Mouse (Mus musculus) bone marrow macrophage, adult 2 months (primary cell): Measurements from ENCODE around the gene Olfr172.

ENCODE experiments used
- CTCF ChIP-seq: IDR thresholded peaks from 2 replicates; pipeline ENCODE4 v1.5.1; 2012; ENCODE audit warnings: low read depth, mild to moderate bottlenecking, low read length, moderate library complexity
- POLR2A ChIP-seq: IDR thresholded peaks from 2 replicates; pipeline ENCODE4 v1.6.1; 2012; ENCODE audit warnings: mild to moderate bottlenecking, low read depth, low read length, borderline replicate concordance

GRCm38 (mm10) chr16:58751314-58751713 lies 11.7 kb downstream of the Olfr172 start:
- TF ChIP-seq CTCF (0 out of 2 replicates have a peak, but pooled peaks have one; percentile 10), POLR2A (no peak)
